Mouse (Mus musculus) E14TG2a.4 (cell line): ENCODE data around the gene Haghl.

Experiments
- CTCF ChIP-seq: conservative IDR thresholded peaks from 2 replicates; pipeline ENCODE4 v1.5.1; 2014; ENCODE audit warnings: low read length
- POU5F1 ChIP-seq: IDR thresholded peaks from 2 replicates; pipeline ENCODE4 v1.6.1; 2014; ENCODE audit warnings: low read length, borderline replicate concordance

GRCm38 (mm10) chr17:25744311-25744710 lies 41.2 kb downstream of the Haghl start:
- TF ChIP-seq CTCF: no peak
- no peak for TF ChIP-seq POU5F1
